Mouse (Mus musculus) kidney, adult 2 months (tissue): ENCODE measurements around the gene Bdkrb1.

Experiments
- CTCF ChIP-seq: fragments of 200-500 bp; conservative IDR thresholded peaks from 2 replicates; pipeline ENCODE4 v1.5.1; 2011; ENCODE audit warnings: low read depth, mild to moderate bottlenecking, control low read depth, low read length, moderate library complexity, mixed read lengths; ENCODE audit not compliant: insufficient read depth, insufficient read length
- POLR2A ChIP-seq: fragments of 200-500 bp; IDR thresholded peaks from one replicate; pipeline ENCODE4 v1.6.1; 2011; ENCODE audit warnings: low read depth, low read length, control low read depth

GRCm38 (mm10) chr12:105611045-105611444 is 8.2 kb downstream of the Bdkrb1 start:
- TF ChIP-seq CTCF, result no peak
- TF ChIP-seq POLR2A, result no peak
